Mouse (Mus musculus) monocyte, adult 2 months (primary cell): ENCODE results near the gene Evi2a.

Experiments used
- DNase-seq, 2 experiments: peaks; one replicate each; pipeline ENCODE4 v3.0.0; 2022; ENCODE audit warnings: low spot score in 2 of 2, low read depth in 1 of 2

The Evi2a gene

GRCm38 (mm10) chr11:79530333-79530761 is at the start of gene Evi2a, which contains the start of gene Evi2:
TSS of gene Evi2a (minus strand) at chr11:79530609.
TSS of gene Evi2 (minus strand) at chr11:79530589.
- DNase-seq, result peak; percentile 53 to 65

- DNase-seq, result peak; percentile 77
Observed at GRCm38 (mm10) chr11:79577741-79578140, 47.3 kb upstream of the Evi2a start.

GRCm38 (mm10) chr11:79575383-79576073 is 45.1 kb upstream of the Evi2a start:
- DNase-seq, result no peak

GRCm38 (mm10) chr11:79573836-79574235 is 43.4 kb upstream of the Evi2a start:
- DNase-seq, result peak in 1 of 2 experiments; percentile 26

- DNase-seq, result no peak
Observed at GRCm38 (mm10) chr11:79570319-79570718, 39.9 kb upstream of the Evi2a start.

- no peak for DNase-seq
Observed at GRCm38 (mm10) chr11:79568197-79568911, 37.9 kb upstream of the Evi2a start.

GRCm38 (mm10) chr11:79566947-79567346 is 36.5 kb upstream of the Evi2a start:
- DNase-seq, result no peak

- no peak for DNase-seq
Observed at GRCm38 (mm10) chr11:79563493-79563892, 33.1 kb upstream of the Evi2a start.

GRCm38 (mm10) chr11:79560536-79560935 is 30.1 kb upstream of the Evi2a start:
- DNase-seq, result no peak

- DNase-seq, result no peak
Observed at GRCm38 (mm10) chr11:79552622-79553021, 22.2 kb upstream of the Evi2a start.

GRCm38 (mm10) chr11:79536293-79536692 is 5.9 kb upstream of the Evi2a start:
- no peak for DNase-seq

GRCm38 (mm10) chr11:79535554-79535953 is 5.1 kb upstream of the Evi2a start:
- no peak for DNase-seq

GRCm38 (mm10) chr11:79533950-79534690 is 3.7 kb upstream of the Evi2a start:
- DNase-seq, result no peak

- DNase-seq, result no peak
Observed at GRCm38 (mm10) chr11:79533311-79533710, 2.9 kb upstream of the Evi2a start.

GRCm38 (mm10) chr11:79531485-79531884 is 1.1 kb upstream of the Evi2a start:
- no peak for DNase-seq

GRCm38 (mm10) chr11:79530774-79531173 is 365 bp upstream of the Evi2a start:
- DNase-seq, result no peak

GRCm38 (mm10) chr11:79529736-79530135 is 673 bp downstream of the Evi2a start:
- no peak for DNase-seq

GRCm38 (mm10) chr11:79529226-79529625 is 1.2 kb downstream of the Evi2a start:
- no peak for DNase-seq

- DNase-seq, result no peak
Observed at GRCm38 (mm10) chr11:79528601-79529000, 1.8 kb downstream of the Evi2a start.

- peak; percentile 61 to 84 for DNase-seq
Observed at GRCm38 (mm10) chr11:79527739-79528384, 2.5 kb downstream of the Evi2a start.
